In genomic region chr4:63501050-63501449, GRCm38 (mm10) we compare ENCODE assay signal across 25 mouse cellular contexts.
"Had no signal": no experiment of that assay in that cellular context is flagged by ENCODE, and none has a peak within 500 bp of the region (broad histone marks: within the 10 kb centered on the region; RNA-seq: fewer than 3 reads in every experiment).

No protein-coding gene starts in this region.

- DNase-seq: forebrain, postnatal 0 days; gastrocnemius, adult 2 months; gastrocnemius, postnatal 10 days; gastrocnemius, postnatal 25 days; heart, adult 18-20 months; heart, postnatal 10 days; heart, postnatal 4 days; kidney, adult 18-20 months; kidney, adult 8-10 months; kidney, postnatal 10 days; kidney, postnatal 25 days; kidney, postnatal 4 days had no signal

- H3K9me3 ChIP-seq: heart, embryonic 10.5 days; hindbrain, embryonic 10.5 days; hindbrain, embryonic 12.5 days; intestine, embryonic 15.5 days; limb, embryonic 10.5 days; limb, embryonic 12.5 days had no signal

- ATAC-seq: forebrain, postnatal 0 days; hindbrain, embryonic 16.5 days; inflammation-experienced regulatory T-cells, adult 6 months; intestine, embryonic 15.5 days; intestine, postnatal 0 days had no signal

- H3K27ac ChIP-seq: gastrocnemius, adult 2 months; heart, embryonic 10.5 days; hindbrain, embryonic 10.5 days; hindbrain, embryonic 12.5 days; hindbrain, embryonic 14.5 days; intestine, embryonic 15.5 days; layer of hippocampus, adult 2 months; left cerebral cortex, adult 2 months; limb, embryonic 10.5 days; limb, embryonic 12.5 days had no signal

- H3K36me3 ChIP-seq: heart, embryonic 10.5 days; heart, embryonic 12.5 days; hindbrain, embryonic 10.5 days; hindbrain, embryonic 12.5 days; intestine, embryonic 15.5 days; limb, embryonic 10.5 days; limb, embryonic 12.5 days had no signal

- H3K9ac ChIP-seq: forebrain, postnatal 0 days; heart, embryonic 12.5 days; hindbrain, embryonic 12.5 days; hindbrain, embryonic 14.5 days; intestine, embryonic 15.5 days; limb, embryonic 12.5 days had no signal

- H3K27me3 ChIP-seq: intestine, embryonic 15.5 days had no signal

- H3K4me3 ChIP-seq: gastrocnemius, adult 2 months; heart, embryonic 10.5 days; heart, embryonic 12.5 days; hindbrain, embryonic 10.5 days; hindbrain, embryonic 12.5 days; intestine, embryonic 15.5 days; layer of hippocampus, adult 2 months; left cerebral cortex, adult 2 months; limb, embryonic 10.5 days; limb, embryonic 12.5 days had no signal

- H3K4me2 ChIP-seq: heart, embryonic 12.5 days; hindbrain, embryonic 12.5 days; hindbrain, embryonic 14.5 days; intestine, embryonic 15.5 days; limb, embryonic 12.5 days had no signal
